Mouse (Mus musculus) telencephalon, adult 2 months (tissue): Measurements from ENCODE around the gene Ldlrap1.
"Not testable (repeated sequence)": the region's sequence is repeated elsewhere in the genome, so short reads cannot be mapped to it uniquely, and the experiment has no call there.

Experiments
- DNase-seq: peaks from one replicate; pipeline ENCODE4 v3.0.0-alpha.2; 2011; ENCODE audit warnings: low read depth, low spot score

Ldlrap1 gene

GRCm38 (mm10) chr4:134767426-134768225, at the start of gene Ldlrap1:
Ldlrap1 (minus strand) TSS chr4:134768024.
- no peak for DNase-seq

- no peak for DNase-seq
Measured at GRCm38 (mm10) chr4:134814229-134814571, 46.4 kb upstream of the Ldlrap1 start.

- no peak for DNase-seq
Measured at GRCm38 (mm10) chr4:134813406-134814228, 45.8 kb upstream of the Ldlrap1 start.

- no peak for DNase-seq
Measured at GRCm38 (mm10) chr4:134804765-134805164, 36.9 kb upstream of the Ldlrap1 start.

- no peak for DNase-seq
Measured at GRCm38 (mm10) chr4:134802765-134803164, 34.9 kb upstream of the Ldlrap1 start.

- no peak for DNase-seq
Measured at GRCm38 (mm10) chr4:134802155-134802554, 34.3 kb upstream of the Ldlrap1 start.

GRCm38 (mm10) chr4:134800693-134801092, 32.9 kb upstream of the Ldlrap1 start:
- DNase-seq = no peak

GRCm38 (mm10) chr4:134800098-134800497, 32.3 kb upstream of the Ldlrap1 start:
- DNase-seq = peak; percentile 66

GRCm38 (mm10) chr4:134799272-134799671, 31.4 kb upstream of the Ldlrap1 start:
- no peak for DNase-seq

GRCm38 (mm10) chr4:134798861-134799260, 31.0 kb upstream of the Ldlrap1 start:
- DNase-seq = no peak

- DNase-seq = no peak
Measured at GRCm38 (mm10) chr4:134797621-134798020, 29.8 kb upstream of the Ldlrap1 start.

GRCm38 (mm10) chr4:134796581-134797361, 28.9 kb upstream of the Ldlrap1 start:
- no peak for DNase-seq

- DNase-seq = no peak
Measured at GRCm38 (mm10) chr4:134795819-134796485, 28.1 kb upstream of the Ldlrap1 start.

- not testable (repeated sequence) for DNase-seq
Measured at GRCm38 (mm10) chr4:134794959-134795358, 27.1 kb upstream of the Ldlrap1 start.

- no peak for DNase-seq
Measured at GRCm38 (mm10) chr4:134793213-134793956, 25.6 kb upstream of the Ldlrap1 start.

GRCm38 (mm10) chr4:134791731-134792130, 23.9 kb upstream of the Ldlrap1 start:
- DNase-seq = no peak

- DNase-seq = no peak
Measured at GRCm38 (mm10) chr4:134786946-134787345, 19.1 kb upstream of the Ldlrap1 start.

- DNase-seq = no peak
Measured at GRCm38 (mm10) chr4:134784701-134785100, 16.9 kb upstream of the Ldlrap1 start.

GRCm38 (mm10) chr4:134779136-134779934, 11.5 kb upstream of the Ldlrap1 start:
- no peak for DNase-seq

- no peak for DNase-seq
Measured at GRCm38 (mm10) chr4:134776246-134776645, 8.4 kb upstream of the Ldlrap1 start.
